Mouse (Mus musculus): ENCODE results near the gene Lect2.

Lect2 gene

DNA sequence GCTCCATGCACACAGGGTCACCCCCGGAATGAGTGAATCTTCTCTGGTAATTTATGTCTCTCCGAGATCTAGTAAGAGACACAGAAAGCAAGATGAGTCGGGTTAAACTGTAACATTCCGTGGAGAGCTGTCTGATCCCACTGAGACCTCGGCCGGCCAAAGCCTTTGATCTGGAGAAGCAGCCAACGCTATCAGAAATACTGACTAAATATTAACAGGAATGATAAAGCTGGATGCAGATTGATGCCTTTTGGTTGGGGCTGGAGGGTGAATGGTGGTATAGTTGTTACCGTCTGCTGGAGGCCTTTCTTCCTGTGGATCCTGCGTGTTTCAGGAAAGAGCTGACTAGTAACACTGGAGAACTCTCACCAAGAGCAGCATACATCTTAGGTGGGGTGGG lies at the start of gene Lect2:
Lect2 (minus strand) TSS at position 102 of the 400 bp plus-strand sequence.
- no peak for DNase-seq (ENCODE audit: inconsistent ontology term)

GRCm38 (mm10) chr13:56597296-56597695 lies 49.0 kb upstream of the Lect2 start:
- no peak for DNase-seq (ENCODE audit: inconsistent ontology term)

GRCm38 (mm10) chr13:56595246-56595645 lies 46.9 kb upstream of the Lect2 start:
- DNase-seq (ENCODE audit: inconsistent ontology term): no peak

DNA sequence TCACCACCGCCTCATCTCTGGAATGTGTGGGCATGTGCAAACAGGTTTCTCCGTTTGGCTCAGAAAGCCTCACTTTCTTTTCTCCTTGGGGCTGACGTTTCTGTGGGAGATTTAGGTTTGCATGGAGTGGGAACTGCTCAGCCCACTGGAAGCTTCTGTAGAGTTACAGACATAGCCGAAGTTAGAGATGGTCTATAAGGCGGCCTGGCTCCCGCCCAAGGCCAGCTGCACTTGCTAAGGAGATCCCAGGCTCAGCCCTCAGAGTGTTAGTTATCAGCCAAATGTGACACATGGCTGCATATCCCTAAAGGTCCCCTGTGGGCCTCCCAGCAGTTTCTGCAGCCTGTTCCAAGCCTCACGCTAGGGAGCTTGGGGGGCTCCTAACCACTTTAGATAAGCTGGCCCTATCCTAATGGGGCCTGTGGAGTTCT lies 45.7 kb upstream of the Lect2 start:
- peak; percentile 48 for DNase-seq (ENCODE audit: inconsistent ontology term)

DNA sequence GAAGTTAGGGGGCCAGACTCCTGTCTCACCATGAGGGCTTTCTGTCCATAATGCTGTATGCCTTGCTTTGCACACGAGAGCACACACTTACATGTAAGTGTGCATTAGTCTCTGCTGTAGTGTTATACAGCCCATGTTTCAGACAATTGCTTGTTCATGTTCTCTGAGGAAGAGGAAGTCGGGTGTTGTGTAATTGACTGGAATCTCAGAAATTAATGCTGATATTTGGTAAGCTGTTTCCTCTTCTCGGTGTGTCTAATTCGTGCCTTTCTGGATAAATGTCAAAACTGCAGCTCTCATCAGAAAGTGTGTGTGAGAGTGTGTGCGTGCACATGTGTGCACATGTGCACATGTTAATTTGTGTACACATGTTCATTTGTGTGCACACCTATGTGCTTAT lies 44.9 kb upstream of the Lect2 start:
- no peak for DNase-seq (ENCODE audit: inconsistent ontology term)

- DNase-seq (ENCODE audit: inconsistent ontology term): no peak
Measured at GRCm38 (mm10) chr13:56591939-56592338, 43.6 kb upstream of the Lect2 start.

- DNase-seq (ENCODE audit: inconsistent ontology term): no peak
Measured at GRCm38 (mm10) chr13:56591191-56591590, 42.9 kb upstream of the Lect2 start.

DNA sequence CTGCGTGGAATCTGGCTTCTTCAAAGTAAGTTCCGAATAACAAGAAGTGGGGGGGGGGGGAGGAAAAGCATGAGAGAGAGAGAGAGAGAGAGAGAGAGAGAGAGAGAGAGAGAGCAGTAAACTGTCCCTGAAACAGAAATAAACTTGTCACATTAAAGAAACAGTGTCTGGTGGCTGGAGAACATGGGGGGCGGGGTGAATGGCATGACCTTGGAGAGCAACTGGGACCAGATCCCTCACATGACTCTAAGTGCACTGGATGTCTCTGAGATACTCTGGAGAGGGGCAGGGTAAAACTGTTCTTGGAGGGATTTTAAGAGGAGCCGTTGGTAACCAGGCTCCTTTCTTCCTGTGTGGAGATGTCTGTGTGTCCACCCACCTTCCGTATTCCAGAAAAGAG lies 41.9 kb upstream of the Lect2 start:
- no peak for DNase-seq (ENCODE audit: inconsistent ontology term)

- DNase-seq (ENCODE audit: inconsistent ontology term): peak; percentile 76
Measured at GRCm38 (mm10) chr13:56588454-56589117, 40.3 kb upstream of the Lect2 start.

- DNase-seq (ENCODE audit: inconsistent ontology term): no peak
Measured at GRCm38 (mm10) chr13:56586046-56586445, 37.7 kb upstream of the Lect2 start.

DNA sequence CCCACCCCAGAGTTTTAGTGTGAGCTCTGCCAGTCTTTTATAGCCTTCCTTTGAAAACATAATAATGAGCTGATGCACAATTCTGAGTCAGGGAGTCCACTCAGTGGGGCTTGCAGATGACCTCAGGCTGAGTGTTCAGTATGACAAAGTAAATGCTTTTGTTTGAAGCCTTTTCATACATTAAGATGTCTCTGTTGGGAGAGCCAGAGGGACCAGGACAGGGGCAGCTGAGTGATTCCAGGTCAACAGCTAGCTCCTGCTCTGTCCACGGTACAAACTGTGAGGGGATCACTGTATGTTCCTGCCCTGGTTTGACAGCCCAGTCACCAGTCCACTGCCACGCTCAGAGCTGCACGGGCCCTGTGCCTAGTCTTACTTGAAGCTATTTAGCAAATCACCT lies 34.4 kb upstream of the Lect2 start:
- DNase-seq (ENCODE audit: inconsistent ontology term): peak; percentile 72

DNA sequence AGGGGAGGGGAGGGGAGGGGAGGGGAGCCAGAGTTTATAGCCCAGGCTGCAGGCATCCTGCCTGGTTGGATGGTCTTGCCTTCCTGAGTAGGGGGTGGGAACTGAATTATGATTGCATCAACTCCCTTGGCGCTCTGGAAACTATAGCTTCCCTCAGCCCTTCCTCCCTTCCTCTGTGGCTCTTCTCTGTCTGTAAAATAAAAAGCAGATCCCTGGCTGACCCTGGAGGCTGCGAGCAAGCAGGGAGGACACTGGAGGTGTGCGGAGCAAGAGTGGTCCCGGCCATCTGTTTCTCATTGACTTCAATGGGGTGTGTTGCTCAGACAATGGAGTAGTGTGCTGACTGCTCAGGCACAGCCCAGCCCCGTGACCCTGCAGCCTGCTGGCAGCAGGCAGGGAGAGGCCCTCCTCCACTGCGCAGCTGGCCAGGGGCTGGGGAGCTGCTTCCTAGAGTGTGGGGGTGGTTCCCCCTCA lies 33.7 kb upstream of the Lect2 start:
- peak; percentile 84 for DNase-seq (ENCODE audit: inconsistent ontology term)

DNA sequence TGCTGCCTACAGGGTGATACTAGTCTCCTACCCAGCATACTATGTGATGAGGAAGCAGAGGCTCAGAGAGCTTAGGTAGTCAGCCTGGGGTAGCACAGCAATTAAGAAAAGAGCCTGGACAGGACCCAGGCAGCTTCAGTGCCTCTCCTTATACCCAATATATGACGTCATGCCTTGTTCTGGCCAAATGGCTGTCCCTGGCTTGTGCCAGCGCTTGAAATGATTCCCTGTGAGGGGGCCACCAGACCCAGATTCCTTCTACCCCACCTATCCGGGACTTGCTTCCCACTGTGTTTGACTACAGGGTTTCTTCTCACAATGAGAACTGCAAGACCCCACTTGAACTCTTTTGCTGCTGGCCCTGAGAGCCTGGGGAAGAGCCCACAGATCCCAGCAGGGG lies 33.2 kb upstream of the Lect2 start:
- peak; percentile 63 for DNase-seq (ENCODE audit: inconsistent ontology term)

DNA sequence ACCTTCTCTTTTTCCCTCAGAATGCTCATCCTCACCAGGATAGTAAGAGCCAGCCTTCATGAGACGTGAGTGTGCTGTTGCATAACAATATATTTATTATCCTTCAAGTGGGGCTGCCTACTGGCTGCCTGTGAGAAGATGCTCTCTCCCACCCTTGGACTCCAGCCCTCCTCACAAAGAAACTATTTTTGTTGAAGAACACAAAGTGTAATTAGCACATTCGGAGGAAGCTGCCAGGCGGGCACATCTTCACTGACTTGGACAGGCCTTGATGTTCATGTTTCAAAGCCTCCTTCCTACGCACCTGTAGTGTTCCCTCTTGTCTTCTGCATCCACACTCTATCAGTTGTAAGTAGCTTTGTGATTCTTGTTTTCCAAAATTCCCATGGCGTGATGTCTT lies 32.1 kb upstream of the Lect2 start:
- DNase-seq (ENCODE audit: inconsistent ontology term): no peak

DNA sequence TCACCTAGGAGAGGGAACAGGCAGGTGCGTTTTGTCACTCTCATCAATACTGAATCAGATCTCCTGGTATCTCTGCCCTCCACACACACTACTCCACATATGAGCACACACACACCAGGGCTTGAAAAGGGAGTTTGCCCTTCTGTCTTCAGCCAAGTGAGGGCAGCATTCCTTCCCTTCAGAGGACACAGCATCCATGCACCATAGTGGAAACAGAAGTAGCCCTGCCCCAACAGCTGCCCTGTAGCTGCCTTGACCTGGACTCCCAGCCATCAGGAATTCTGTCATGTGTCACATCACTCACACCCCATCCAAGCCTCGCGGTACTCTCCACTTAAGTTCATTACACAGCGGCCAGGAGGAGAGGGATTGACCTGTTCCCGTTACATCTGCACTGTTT lies 29.8 kb upstream of the Lect2 start:
- DNase-seq (ENCODE audit: inconsistent ontology term): no peak

- DNase-seq (ENCODE audit: inconsistent ontology term): peak; percentile 31
Measured at GRCm38 (mm10) chr13:56575701-56576321, 27.5 kb upstream of the Lect2 start.

DNA sequence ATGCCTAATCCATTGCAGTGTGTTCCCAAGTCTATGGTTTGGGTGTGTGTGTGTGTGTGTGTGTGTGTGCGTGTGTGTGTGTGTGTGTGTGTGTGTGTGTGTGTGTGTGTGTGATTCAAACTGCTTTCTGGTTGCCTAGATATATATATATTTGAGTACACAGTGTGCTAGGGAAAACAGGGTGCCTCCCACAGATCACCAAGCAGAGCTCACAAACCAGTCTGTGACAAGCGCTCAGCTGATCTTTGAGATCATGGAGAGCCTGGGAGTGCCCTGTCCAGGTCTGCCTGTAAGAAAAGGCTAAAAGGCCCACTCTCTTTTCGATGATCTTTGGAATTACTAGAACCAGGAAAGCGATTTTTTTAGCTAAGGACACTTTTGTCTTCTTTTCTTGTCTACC lies 26.8 kb upstream of the Lect2 start:
- DNase-seq (ENCODE audit: inconsistent ontology term): no peak

- DNase-seq (ENCODE audit: inconsistent ontology term): no peak
Measured at GRCm38 (mm10) chr13:56571645-56572044, 23.3 kb upstream of the Lect2 start.

DNA sequence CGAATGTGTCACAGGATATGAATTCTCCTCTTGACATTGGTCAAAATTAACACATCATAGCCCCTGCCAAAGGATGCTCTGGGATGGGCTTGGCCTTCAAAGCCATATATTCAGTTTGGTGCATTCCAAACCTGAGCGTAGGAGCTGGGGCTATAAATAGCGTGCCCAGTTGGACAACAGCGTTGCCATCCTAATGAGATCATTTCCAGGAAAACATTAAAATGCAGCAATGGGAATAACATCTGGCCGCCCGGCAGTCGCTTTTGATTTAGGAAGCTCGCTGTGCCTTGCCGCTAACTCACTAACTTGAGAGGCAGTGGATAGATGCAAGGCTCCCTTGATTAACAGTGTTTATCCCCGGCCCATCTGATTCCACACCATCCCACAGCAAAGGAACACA lies 18.0 kb upstream of the Lect2 start:
- DNase-seq (ENCODE audit: inconsistent ontology term): no peak

- no peak for DNase-seq (ENCODE audit: inconsistent ontology term)
Measured at GRCm38 (mm10) chr13:56563075-56563474, 14.8 kb upstream of the Lect2 start.

GRCm38 (mm10) chr13:56561129-56561528 lies 12.8 kb upstream of the Lect2 start:
- DNase-seq (ENCODE audit: inconsistent ontology term): no peak

DNA sequence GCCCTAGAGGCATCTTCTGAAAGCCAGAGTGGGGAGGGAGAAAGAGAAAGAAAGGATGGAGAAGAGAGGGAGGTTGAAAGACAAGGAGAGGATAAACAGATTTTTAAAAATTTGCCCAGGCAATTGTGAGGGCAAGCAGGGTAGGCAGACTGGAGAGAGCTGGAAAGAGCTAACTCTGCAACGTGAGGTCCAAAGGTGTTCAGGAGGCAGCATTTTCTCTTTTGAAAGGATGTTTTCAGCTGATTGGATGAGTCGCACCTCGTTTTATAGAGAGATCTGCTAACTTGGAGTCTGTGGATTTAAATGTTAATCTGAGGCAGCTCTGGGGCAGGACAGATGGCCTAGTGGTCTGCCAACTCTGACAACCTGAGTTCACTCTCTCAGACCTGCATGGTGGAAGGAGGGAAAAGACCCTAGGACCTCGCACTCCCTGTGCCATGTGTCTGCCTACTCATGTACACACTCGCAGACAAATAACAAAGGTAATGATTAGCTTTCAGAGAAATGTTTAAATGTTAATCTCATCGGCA lies 11.6 kb upstream of the Lect2 start:
- no peak for DNase-seq (ENCODE audit: inconsistent ontology term)

GRCm38 (mm10) chr13:56558811-56559210 lies 10.5 kb upstream of the Lect2 start:
- no peak for DNase-seq (ENCODE audit: inconsistent ontology term)

Data from Muller cell, postnatal 12 days (primary cell).